Mouse (Mus musculus): ENCODE results near the gene Olfr1281. TPM values are rescaled to one million over a fixed set of nuclear protein-coding genes. Genes with fewer than 3 reads are reported as not detected.

Gene Olfr1281
- total RNA-seq (2023): not detected in 4 replicates

DNA sequence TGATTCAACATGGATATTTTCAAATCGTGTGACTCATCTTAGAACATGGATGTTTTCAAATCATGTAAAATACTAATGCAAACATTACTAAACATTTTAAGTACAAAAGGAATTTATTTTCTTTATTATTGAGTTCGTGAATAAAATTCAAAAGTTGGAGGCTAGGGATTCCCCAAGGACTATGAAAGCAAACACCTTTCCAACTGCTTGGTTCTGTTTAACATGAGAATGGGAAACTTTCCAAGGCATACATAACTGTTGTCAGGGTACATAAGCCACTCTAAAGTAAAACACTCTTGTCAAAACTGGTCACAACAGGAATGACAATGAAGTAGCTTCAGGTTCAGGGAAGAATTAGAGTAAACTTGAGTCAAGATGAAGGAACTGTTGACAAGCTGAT lies at the start of gene Olfr1281:
Gene Olfr1281 (plus strand): TSS at position 301 of the 400 bp plus-strand sequence.

DNA sequence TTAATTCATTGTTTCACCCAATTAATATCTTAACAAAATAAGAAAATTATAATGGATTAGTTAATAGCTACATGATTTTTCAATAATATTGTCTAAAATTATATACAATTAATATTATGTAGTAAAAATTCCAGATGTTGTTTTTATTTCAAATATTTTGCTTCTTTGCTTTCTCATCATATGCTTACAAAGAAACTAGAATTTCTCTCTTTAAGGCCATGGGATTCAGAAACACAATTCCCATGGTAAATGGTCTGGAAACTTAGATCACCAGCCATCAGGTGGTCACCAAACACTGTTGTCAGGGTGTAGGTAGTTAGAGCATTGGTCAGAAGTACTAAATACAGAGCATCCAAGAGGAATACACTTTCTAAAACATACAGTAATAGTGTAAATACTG lies 36.5 kb upstream of the Olfr1281 start, which contains the start of gene Olfr1278:
Gene Olfr1278 (plus strand): TSS at position 301 of the 400 bp plus-strand sequence.

DNA sequence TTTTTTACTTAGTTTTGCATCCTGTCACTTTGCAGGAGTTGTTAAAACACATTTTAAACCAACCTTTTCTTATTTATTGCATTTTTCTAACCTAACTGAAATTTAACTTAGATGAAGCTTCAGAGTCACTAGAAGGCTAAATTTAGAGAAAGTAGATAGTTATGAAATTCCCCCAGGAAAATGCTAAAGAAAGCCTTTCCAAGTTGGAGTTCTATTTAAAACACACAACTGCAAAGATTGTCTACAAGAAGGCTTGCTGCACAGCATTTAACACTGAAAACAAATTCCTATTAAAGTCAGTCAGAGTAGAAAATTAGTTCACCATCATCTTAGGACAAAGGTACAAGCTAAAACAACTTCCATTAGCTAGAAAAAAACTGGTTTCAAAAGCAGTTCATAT lies 25.9 kb upstream of the Olfr1281 start, which contains the start of gene Olfr1279:
Gene Olfr1279 (plus strand): TSS at position 262 of the 400 bp plus-strand sequence.

DNA sequence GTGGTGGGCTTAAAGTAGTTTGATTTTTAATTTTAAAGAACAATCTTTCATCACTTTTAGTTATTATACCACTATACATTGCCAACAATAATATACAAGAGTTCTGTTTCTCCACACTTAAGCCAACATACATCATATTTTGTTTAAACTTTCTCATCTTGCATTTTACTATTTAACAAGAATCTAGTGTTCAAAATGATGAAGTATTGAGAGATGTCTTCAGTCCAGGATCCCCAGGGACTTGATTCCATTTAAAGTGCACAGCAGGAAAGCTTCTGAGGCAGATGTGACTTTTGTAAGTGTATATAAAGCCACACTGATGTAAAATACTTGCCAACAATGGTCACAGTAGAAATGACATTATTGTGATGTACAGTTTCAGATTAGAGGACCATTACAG lies 12.6 kb upstream of the Olfr1281 start, which contains the start of gene Olfr1280:
Gene Olfr1280 (plus strand): TSS at position 301 of the 400 bp plus-strand sequence.

DNA sequence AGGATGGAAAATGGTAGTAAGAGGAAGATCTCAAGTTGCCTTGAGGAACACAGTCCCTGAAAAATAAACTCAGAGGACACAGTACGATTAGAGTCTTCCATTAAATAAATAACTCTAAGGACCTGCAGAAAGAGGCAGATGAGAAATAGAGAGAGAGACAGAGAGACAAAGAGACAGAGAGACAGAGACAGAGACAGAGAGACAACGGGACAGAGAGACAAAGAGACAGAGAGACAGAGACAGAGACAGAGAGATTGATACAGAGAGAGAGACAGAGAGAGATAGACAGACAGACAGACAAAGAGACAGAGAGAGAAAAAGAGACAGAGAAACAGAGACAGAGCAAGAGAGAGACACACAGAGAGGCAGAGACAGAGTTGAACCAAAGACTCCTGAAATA lies 9.7 kb downstream of the Olfr1281 start, which contains the start of gene Olfr1282:
Gene Olfr1282 (minus strand): TSS at position 101 of the 400 bp plus-strand sequence.

DNA sequence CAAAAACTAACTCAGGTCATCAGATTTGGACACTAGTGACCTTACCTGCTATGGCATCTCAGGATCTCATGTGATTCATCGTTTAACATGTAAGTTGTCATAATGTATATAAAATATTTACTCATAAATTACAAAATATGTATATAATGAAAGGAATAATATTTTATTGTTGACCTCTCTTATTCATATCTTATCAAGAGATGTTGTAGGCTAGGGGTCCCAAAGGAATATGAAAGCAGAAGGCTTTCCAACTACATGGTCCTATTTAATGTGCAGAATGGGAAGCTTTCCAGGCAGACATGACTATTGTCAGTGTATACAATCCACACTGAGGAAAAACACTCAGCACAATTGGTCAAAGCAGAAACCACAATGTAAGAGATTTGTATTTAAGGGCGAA lies 40.2 kb downstream of the Olfr1281 start, which contains the start of gene Olfr1283:
Gene Olfr1283 (plus strand): TSS at position 301 of the 400 bp plus-strand sequence.

DNA sequence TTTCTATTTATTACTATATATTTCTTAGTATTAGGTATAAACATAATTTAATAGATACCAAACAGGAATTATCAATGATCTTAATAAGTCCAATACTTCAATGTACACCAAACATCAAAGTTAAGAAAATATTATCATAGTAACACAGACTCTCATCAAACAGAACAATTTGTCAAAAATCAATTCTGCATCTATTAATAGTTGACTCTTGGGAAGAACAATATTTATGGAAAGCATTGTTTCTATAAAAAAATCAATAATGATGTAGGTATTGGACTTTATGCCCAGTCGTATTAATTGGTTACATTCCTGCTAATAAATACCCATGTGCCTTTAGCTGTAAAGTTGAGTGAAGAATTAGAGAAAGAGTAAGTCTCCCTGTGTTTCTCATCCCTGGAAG lies 48.9 kb downstream of the Olfr1281 start, which contains the start of gene Olfr1284:
Gene Olfr1284 (plus strand): TSS at position 301 of the 400 bp plus-strand sequence.

Other genes starting within 250 kb of the Olfr1281 start
- gene Gm13941, start 220.5 kb upstream of the Olfr1281 start, total RNA-seq (2023): not detected in 4 replicates
- not detected in 4 replicates for gene Gm15130, start 173.6 kb upstream of the Olfr1281 start, total RNA-seq (2023)
- not detected in 4 replicates for gene 4930430A15Rik, start 96.9 kb upstream of the Olfr1281 start, total RNA-seq (2023)
- not detected in 4 replicates for gene Olfr1275, start 91.2 kb upstream of the Olfr1281 start, total RNA-seq (2023)
- gene Olfr1276, start 72.0 kb upstream of the Olfr1281 start, total RNA-seq (2023): not detected in 4 replicates
- not detected in 4 replicates for gene Olfr1277, start 52.4 kb upstream of the Olfr1281 start, total RNA-seq (2023)
- not detected in 4 replicates for gene Olfr1278, start 36.4 kb upstream of the Olfr1281 start, total RNA-seq (2023)
- not detected in 4 replicates for gene Olfr1279, start 25.9 kb upstream of the Olfr1281 start, total RNA-seq (2023)
- gene Olfr1280, start 12.5 kb upstream of the Olfr1281 start, total RNA-seq (2023): not detected in 4 replicates
- gene Olfr1282, start 9.6 kb downstream of the Olfr1281 start, total RNA-seq (2023): not detected in 4 replicates
- gene Olfr1283, start 40.3 kb downstream of the Olfr1281 start, total RNA-seq (2023): not detected in 4 replicates
- gene Olfr1284, start 49.0 kb downstream of the Olfr1281 start, total RNA-seq (2023): not detected in 4 replicates
- not detected in 4 replicates for gene Olfr1286, start 96.6 kb downstream of the Olfr1281 start, total RNA-seq (2023)
- gene Olfr1287, start 122.6 kb downstream of the Olfr1281 start, total RNA-seq (2023): not detected in 4 replicates
- not detected in 4 replicates for gene Olfr1288, start 147.6 kb downstream of the Olfr1281 start, total RNA-seq (2023)
- not detected in 4 replicates for gene Olfr1289, start 154.3 kb downstream of the Olfr1281 start, total RNA-seq (2023)
- gene Olfr1290, start 167.3 kb downstream of the Olfr1281 start, total RNA-seq (2023): not detected in 4 replicates
- not detected in 4 replicates for gene Olfr1291-ps1, start 170.7 kb downstream of the Olfr1281 start, total RNA-seq (2023)
- not detected in 4 replicates for gene Olfr1293-ps, start 198.7 kb downstream of the Olfr1281 start, total RNA-seq (2023)
- not detected in 4 replicates for gene Olfr1294, start 213.8 kb downstream of the Olfr1281 start, total RNA-seq (2023)
- gene Olfr1295, start 243.2 kb downstream of the Olfr1281 start, total RNA-seq (2023): not detected in 4 replicates

All from B cell, adult 62 days (primary cell).